Mouse (Mus musculus) neural tube, embryonic 15.5 days (tissue): ENCODE results near the gene Med23. TPM values are rescaled to one million over a fixed set of nuclear protein-coding genes. Genes with fewer than 3 reads are reported as not detected.

Source experiments
- ATAC-seq: fragments of 200-750 bp; cut with Nextera tagmentation; 2 replicates; pipeline ENCODE4 v1.8.0; 2017; ENCODE audit warnings: mild to moderate bottlenecking, moderate TSS enrichment, moderate library complexity; ENCODE audit not compliant: low FRiP score
- H3K27ac ChIP-seq: fragments of 300-500 bp; sonication (generic); replicated peaks from 2 replicates; pipeline ENCODE4 v1.5.1; 2015; ENCODE audit warnings: mild to moderate bottlenecking, inconsistent platforms
- H3K27me3 ChIP-seq: fragments of 300-500 bp; sonication (generic); replicated peaks from 2 replicates; pipeline ENCODE4 v1.6.1; 2015; ENCODE audit warnings: inconsistent platforms
- H3K36me3 ChIP-seq: fragments of 300-500 bp; sonication (generic); 2 replicates; pipeline ENCODE4 v1.6.1; 2015; ENCODE audit warnings: inconsistent platforms
- H3K4me1 ChIP-seq: fragments of 300-500 bp; sonication (generic); 2 replicates; pipeline ENCODE4 v1.6.1; 2015; ENCODE audit warnings: inconsistent platforms
- H3K4me2 ChIP-seq: fragments of 300-500 bp; sonication (generic); 2 replicates; pipeline ENCODE4 v1.6.1; 2015; ENCODE audit warnings: inconsistent platforms, mild to moderate bottlenecking, moderate library complexity
- H3K4me3 ChIP-seq: fragments of 300-500 bp; sonication (generic); replicated peaks from 2 replicates; pipeline ENCODE4 v1.5.1; 2015; ENCODE audit warnings: mild to moderate bottlenecking, inconsistent platforms
- H3K9ac ChIP-seq: fragments of 300-500 bp; sonication (generic); replicated peaks from 2 replicates; pipeline ENCODE4 v1.6.1; 2015; ENCODE audit warnings: mild to moderate bottlenecking, inconsistent platforms
- H3K9me3 ChIP-seq: fragments of 300-500 bp; sonication (generic); replicated peaks from 2 replicates; pipeline ENCODE4 v1.6.1; 2016; ENCODE audit warnings: inconsistent platforms
- WGBS: fragments of 180-500 bp; shearing (Covaris S2); methylation state at CpG from one replicate; pipeline ENCODE4 v1.1.7; 2015; ENCODE audit warnings: mixed read lengths; 5-methylcytosine and 5-hydroxymethylcytosine counted together
- polyA plus RNA-seq: library from polyadenylated mRNA; unstranded; fragments of >200 nt; fragmentation: Nextera tagmentation; extraction: Ambion mirVana; gene quantifications from 2 replicates; pipeline ENCODE4 v1.2.1, GENCODE M21; 2015

Med23 gene
- polyA plus RNA-seq, 1 experiment from 2014 or later: 21.6 TPM

GRCm38 (mm10) chr10:24832306-24832705, 37.5 kb upstream of the Med23 start:
- H3K4me3 ChIP-seq: no peak overlapping the region
- H3K9ac ChIP-seq: no peak overlapping the region
- WGBS: 95% methylated on average over 9 of the region's 9 CpGs
- no peak overlapping the region for H3K4me2 ChIP-seq
- no peaks in the 10 kb centered on the region for H3K36me3 ChIP-seq
- H3K9me3 ChIP-seq: no peaks in the 10 kb centered on the region
- peaks cover 21% of the 10 kb centered on the region for H3K4me1 ChIP-seq
- no peaks in the 10 kb centered on the region for H3K27me3 ChIP-seq
- no peak overlapping the region for H3K27ac ChIP-seq
- no peak for ATAC-seq

- no peak for ATAC-seq
- 0 out of 2 replicates have a peak overlapping the region, but pooled peaks have one; percentile 25 for H3K4me3 ChIP-seq
- H3K36me3 ChIP-seq: no peaks in the 10 kb centered on the region
- no peaks in the 10 kb centered on the region for H3K27me3 ChIP-seq
- H3K9me3 ChIP-seq: no peaks in the 10 kb centered on the region
- no peak overlapping the region for H3K9ac ChIP-seq
- H3K4me1 ChIP-seq: peaks cover 21% of the 10 kb centered on the region
- no peak overlapping the region for H3K27ac ChIP-seq
- WGBS: 18% methylated on average over 4 of the region's 4 CpGs
- peak overlapping the region; percentile 54 for H3K4me2 ChIP-seq
Measured at GRCm38 (mm10) chr10:24834634-24835371, 35.0 kb upstream of the Med23 start.

- Histone ChIP-seq H3K9me3 (no peaks in the 10 kb centered on the region), H3K4me2 (peak overlapping the region; percentile 54), H3K27ac (peak overlapping the region; percentile 30; the same call in 1 of the 2 replicates), H3K27me3 (no peaks in the 10 kb centered on the region), H3K36me3 (no peaks in the 10 kb centered on the region), H3K4me3 (peak overlapping the region; percentile 25), H3K4me1 (peaks cover 21% of the 10 kb centered on the region), H3K9ac (peak overlapping the region; percentile 36; the same call in 1 of the 2 replicates)
- WGBS: 17% methylated on average over 12 of the region's 12 CpGs
- ATAC-seq: peak; percentile 71; the same call in 1 of the 2 replicates
Measured at GRCm38 (mm10) chr10:24835702-24836342, 34.0 kb upstream of the Med23 start.

GRCm38 (mm10) chr10:24836366-24837038, 33.3 kb upstream of the Med23 start:
- peak overlapping the region; percentile 54 for H3K4me2 ChIP-seq
- peak overlapping the region; percentile 25; the same call in 1 of the 2 replicates for H3K4me3 ChIP-seq
- peaks cover 21% of the 10 kb centered on the region for H3K4me1 ChIP-seq
- 48% methylated on average over 4 of the region's 4 CpGs for WGBS
- no peaks in the 10 kb centered on the region for H3K9me3 ChIP-seq
- no peaks in the 10 kb centered on the region for H3K27me3 ChIP-seq
- H3K27ac ChIP-seq: peak overlapping the region; percentile 30; the same call in 1 of the 2 replicates
- H3K36me3 ChIP-seq: no peaks in the 10 kb centered on the region
- ATAC-seq: peak; percentile 72; the same call in 1 of the 2 replicates
- no peak overlapping the region; the same call in 1 of the 2 replicates for H3K9ac ChIP-seq

- H3K36me3 ChIP-seq: no peaks in the 10 kb centered on the region
- H3K9ac ChIP-seq: no peak overlapping the region
- 93% methylated on average over 4 of the region's 4 CpGs for WGBS
- peaks cover 8% of the 10 kb centered on the region; the same call in 1 of the 2 replicates for H3K4me1 ChIP-seq
- no peak overlapping the region for H3K4me2 ChIP-seq
- ATAC-seq: no peak
- H3K27ac ChIP-seq: no peak overlapping the region
- H3K9me3 ChIP-seq: no peaks in the 10 kb centered on the region
- no peaks in the 10 kb centered on the region for H3K27me3 ChIP-seq
- no peak overlapping the region for H3K4me3 ChIP-seq
Measured at GRCm38 (mm10) chr10:24840795-24841194, 29.0 kb upstream of the Med23 start.

- no peak overlapping the region for H3K4me3 ChIP-seq
- H3K9me3 ChIP-seq: no peaks in the 10 kb centered on the region
- H3K9ac ChIP-seq: no peak overlapping the region
- WGBS: 41% methylated on average over 2 of the region's 2 CpGs
- no peak overlapping the region for H3K4me2 ChIP-seq
- H3K27me3 ChIP-seq: no peaks in the 10 kb centered on the region
- H3K36me3 ChIP-seq: no peaks in the 10 kb centered on the region
- no peak overlapping the region for H3K27ac ChIP-seq
- H3K4me1 ChIP-seq: no peaks in the 10 kb centered on the region
- ATAC-seq: no peak
Measured at GRCm38 (mm10) chr10:24841998-24842397, 27.8 kb upstream of the Med23 start.

GRCm38 (mm10) chr10:24842676-24843075, 27.1 kb upstream of the Med23 start, which contains the start of gene Enpp3:
Gene Enpp3 (minus strand): TSS chr10:24842823.
- 91% methylated on average over 1 of the region's 1 CpGs for whole genome bisulfite sequencing
- H3K9ac ChIP-seq: no peak within 1 kb of the TSS
- H3K4me2 ChIP-seq: no peak within 1 kb of the TSS
- H3K9me3 ChIP-seq: no peaks in the 10 kb centered on the region
- ATAC-seq: no peak
- H3K27me3 ChIP-seq: no peaks in the 10 kb centered on the region
- no peak within 1 kb of the TSS for H3K27ac ChIP-seq
- H3K4me1 ChIP-seq: no peaks in the 10 kb centered on the region
- no peak within 1 kb of the TSS for H3K4me3 ChIP-seq
- no peaks in the 10 kb centered on the region for H3K36me3 ChIP-seq

- no peak overlapping the region for H3K27ac ChIP-seq
- no peaks in the 10 kb centered on the region for H3K9me3 ChIP-seq
- ATAC-seq: no peak
- no peak overlapping the region for H3K9ac ChIP-seq
- no peaks in the 10 kb centered on the region for H3K4me1 ChIP-seq
- 77% methylated on average over 2 of the region's 2 CpGs for WGBS
- no peaks in the 10 kb centered on the region for H3K36me3 ChIP-seq
- no peak overlapping the region for H3K4me2 ChIP-seq
- no peak overlapping the region for H3K4me3 ChIP-seq
- no peaks in the 10 kb centered on the region for H3K27me3 ChIP-seq
Measured at GRCm38 (mm10) chr10:24863146-24863545, 6.6 kb upstream of the Med23 start.

- ATAC-seq: no peak
- H3K4me3 ChIP-seq: no peak overlapping the region
- no peaks in the 10 kb centered on the region for H3K27me3 ChIP-seq
- WGBS: 79% methylated on average over 6 of the region's 6 CpGs
- no peak overlapping the region for H3K9ac ChIP-seq
- no peaks in the 10 kb centered on the region for H3K36me3 ChIP-seq
- H3K4me1 ChIP-seq: 0 out of 2 replicates have a peak, but pooled peaks cover under 1% of the 10 kb centered on the region
- H3K4me2 ChIP-seq: no peak overlapping the region
- H3K9me3 ChIP-seq: no peaks in the 10 kb centered on the region
- no peak overlapping the region for H3K27ac ChIP-seq
Measured at GRCm38 (mm10) chr10:24864434-24864833, 5.4 kb upstream of the Med23 start.

- Histone ChIP-seq H3K4me2 (no peak overlapping the region), H3K9me3 (no peaks in the 10 kb centered on the region), H3K4me1 (peaks cover 6% of the 10 kb centered on the region), H3K27me3 (no peaks in the 10 kb centered on the region), H3K9ac (no peak overlapping the region), H3K36me3 (peaks cover 62% of the 10 kb centered on the region), H3K4me3 (no peak overlapping the region), H3K27ac (no peak overlapping the region)
- no peak for ATAC-seq
- 82% methylated on average over 4 of the region's 4 CpGs for WGBS
Measured at GRCm38 (mm10) chr10:24873624-24874023, 3.8 kb downstream of the Med23 start.

GRCm38 (mm10) chr10:24886008-24886407, 16.2 kb downstream of the Med23 start:
- H3K9me3 ChIP-seq: no peaks in the 10 kb centered on the region
- H3K36me3 ChIP-seq: peaks cover 72% of the 10 kb centered on the region
- H3K4me1 ChIP-seq: no peaks in the 10 kb centered on the region
- WGBS: 84% methylated on average over 9 of the region's 9 CpGs
- H3K27me3 ChIP-seq: no peaks in the 10 kb centered on the region
- H3K4me2 ChIP-seq: no peak overlapping the region
- no peak overlapping the region for H3K27ac ChIP-seq
- no peak for ATAC-seq
- no peak overlapping the region for H3K9ac ChIP-seq
- H3K4me3 ChIP-seq: no peak overlapping the region
